Mouse (Mus musculus) CH12.LX (cell line): ENCODE results near the gene Il18r1.

Experiments
- CTCF ChIP-seq, 2 experiments: IDR thresholded peaks in 1 of 2; conservative IDR thresholded peaks in 1 of 2; 2 replicates each; pipeline ENCODE4 v1.5.1; 2011 to 2012; ENCODE audit warnings: low read depth in 2 of 2, low read length in 2 of 2, improper control_type of control experiment in 1 of 2, inconsistent platforms in 1 of 2, mild to moderate bottlenecking in 1 of 2, moderate library complexity in 1 of 2
- E2F4 ChIP-seq: IDR thresholded peaks from 2 replicates; pipeline ENCODE4 v1.6.1; 2011; ENCODE audit warnings: low read depth, low read length, improper control_type of control experiment; ENCODE audit not compliant: insufficient replicate concordance
- EP300 ChIP-seq: IDR thresholded peaks from 2 replicates; pipeline ENCODE4 v1.6.1; 2011; ENCODE audit warnings: low read length, improper control_type of control experiment
- GABPA ChIP-seq: IDR thresholded peaks from 2 replicates; pipeline ENCODE4 v1.6.1; 2012; ENCODE audit warnings: low read depth, low read length, improper control_type of control experiment, inconsistent platforms; ENCODE audit not compliant: insufficient replicate concordance
- MEF2A ChIP-seq: IDR thresholded peaks from 2 replicates; pipeline ENCODE4 v1.6.1; 2014; ENCODE audit warnings: low read depth, mild to moderate bottlenecking, inconsistent platforms, low read length, improper control_type of control experiment, borderline replicate concordance
- POLR2A ChIP-seq: IDR thresholded peaks from 2 replicates; pipeline ENCODE4 v1.6.1; 2011; ENCODE audit warnings: low read depth, mild to moderate bottlenecking, improper control_type of control experiment, low read length
- ZC3H11A ChIP-seq: IDR thresholded peaks from 2 replicates; pipeline ENCODE4 v1.6.1; 2012; ENCODE audit warnings: low read depth, mild to moderate bottlenecking, inconsistent platforms, low read length, improper control_type of control experiment

- TF ChIP-seq E2F4 (no peak), CTCF (conservative IDR thresholded peaks at IDR 0.05 in 1 of 2, IDR thresholded peaks at IDR 0.05 in 1 of 2; ENCODE audit: low read depth in 2 of 2, low read length in 2 of 2) (no peak), MEF2A (no peak), ZC3H11A (no peak), GABPA (no peak), EP300 (no peak), POLR2A (no peak)
Measured at GRCm38 (mm10) chr1:40417034-40417433, 48.3 kb upstream of the Il18r1 start.
